Mouse (Mus musculus) layer of hippocampus, adult 9-10 months (tissue): ENCODE data around the gene Pfkfb3.

Experiments used
- DNase-seq: peaks from one replicate; pipeline ENCODE4 v3.0.0; 2022; ENCODE audit warnings: low spot score

Pfkfb3 gene

DNA sequence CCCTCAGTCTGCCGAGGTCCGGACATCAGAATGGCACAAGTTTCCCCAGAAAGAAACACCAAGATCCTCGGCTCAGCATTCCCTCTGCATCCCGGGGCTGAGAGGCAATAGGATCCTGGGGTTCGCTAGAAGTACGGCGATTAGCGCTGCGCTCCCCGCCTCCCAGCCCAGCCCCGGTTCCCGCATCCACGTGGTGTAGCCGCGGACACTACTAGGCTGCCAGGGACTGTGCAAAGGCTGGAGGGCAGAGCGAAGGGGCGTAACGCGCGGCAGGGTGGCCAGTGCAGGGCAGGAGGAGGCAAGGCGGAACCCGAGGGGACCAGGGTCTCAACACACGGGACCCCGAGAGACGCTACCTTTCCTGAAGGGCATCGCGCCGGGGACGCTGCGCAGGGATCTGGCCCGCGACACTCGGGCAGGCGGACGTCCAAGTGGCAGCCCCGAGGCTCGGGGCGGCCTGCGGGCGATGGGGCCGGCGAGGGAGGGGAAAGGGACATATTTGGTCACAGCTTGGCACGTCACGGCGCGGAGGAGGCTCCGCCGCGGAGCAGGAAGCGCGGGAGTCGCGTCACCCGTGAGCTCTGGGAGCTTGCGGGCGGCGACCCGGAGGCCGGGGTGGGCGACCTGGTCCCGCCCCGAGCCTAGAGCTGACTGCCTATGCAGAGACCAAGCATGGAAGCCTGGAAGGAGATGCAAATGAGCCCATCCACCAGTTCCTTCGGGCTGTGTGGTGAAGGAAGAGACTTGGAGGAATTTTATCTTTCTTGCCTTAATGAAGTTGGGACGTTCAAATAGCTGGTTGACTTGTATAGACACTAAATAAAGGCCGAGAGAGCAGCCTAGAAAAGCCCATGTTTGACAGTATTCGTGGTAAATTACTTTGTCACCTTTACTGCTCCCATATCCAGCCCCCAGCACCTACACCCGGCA is at the start of gene Pfkfb3:
Gene Pfkfb3 (minus strand): TSS at position 607 of the 930 bp plus-strand sequence.
- peak; percentile 38 for DNase-seq

DNA sequence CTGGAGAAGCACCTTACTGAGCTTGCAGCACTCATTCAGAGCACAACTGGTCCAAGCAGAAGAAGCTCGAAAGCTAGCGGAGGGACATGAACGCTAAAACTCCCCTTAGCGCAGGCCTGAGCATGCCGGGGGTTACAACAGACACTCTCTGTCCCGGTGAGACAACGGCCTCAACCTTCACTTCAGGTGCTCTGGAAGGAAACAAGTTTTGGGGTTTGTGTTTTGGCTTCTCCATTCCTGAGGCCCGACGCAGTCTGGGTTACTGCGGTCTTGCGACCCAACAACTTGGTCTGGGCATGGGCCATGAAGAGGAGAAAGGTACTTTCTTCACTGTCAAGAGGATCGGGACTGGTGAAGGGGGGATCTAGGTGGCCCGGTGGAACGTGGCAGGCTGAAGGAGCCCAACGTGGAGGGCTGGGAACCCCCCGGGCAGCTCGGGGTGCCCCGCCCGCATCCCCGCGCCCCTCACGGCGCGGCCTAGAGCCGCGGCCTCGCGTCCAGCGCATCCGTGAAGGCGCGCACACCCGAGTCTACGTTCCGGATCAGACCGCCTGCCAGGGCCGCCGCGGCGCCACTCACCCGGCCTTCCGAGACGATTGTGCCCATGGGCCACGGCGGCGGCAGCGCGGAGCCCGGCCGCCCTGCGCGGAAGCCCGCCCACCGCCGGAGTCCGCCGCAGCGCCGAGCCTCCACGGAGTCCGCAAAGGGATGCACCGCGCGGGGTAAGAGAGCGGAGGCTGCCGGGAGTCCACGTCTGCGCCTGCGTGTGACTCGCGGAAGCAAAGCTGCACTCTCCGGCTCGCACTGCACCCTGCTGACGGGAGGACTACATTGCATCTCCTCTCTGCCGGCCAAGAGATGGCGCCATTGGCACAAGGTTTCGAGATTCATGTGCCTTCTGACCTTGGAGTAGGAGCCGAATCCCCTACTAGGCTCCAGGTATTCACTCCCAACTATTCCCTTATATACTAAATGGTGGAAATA is 48.9 kb upstream of the Pfkfb3 start:
- peak; percentile 94 for DNase-seq

GRCm38 (mm10) chr2:11601795-11602194 is 47.9 kb upstream of the Pfkfb3 start:
- no peak for DNase-seq

DNA sequence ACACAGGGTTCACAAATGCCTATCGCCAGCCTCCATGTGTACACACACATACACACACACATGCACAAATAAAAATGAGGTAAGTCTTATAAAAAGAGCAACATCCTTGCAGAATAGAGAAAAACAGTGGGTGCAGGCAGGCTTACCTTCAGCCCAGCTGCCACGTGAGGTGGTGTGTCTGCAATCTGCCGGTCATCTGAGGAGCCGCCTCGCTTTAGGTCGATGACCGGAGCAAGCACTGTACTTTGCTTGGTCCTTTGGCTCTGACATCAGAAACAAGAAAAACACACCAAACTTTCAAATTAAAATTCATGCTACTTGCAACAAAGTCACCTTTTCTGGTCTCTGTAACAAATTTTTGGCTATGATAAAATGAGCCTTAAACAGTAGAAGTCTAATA is 44.0 kb upstream of the Pfkfb3 start:
- DNase-seq: no peak

DNA sequence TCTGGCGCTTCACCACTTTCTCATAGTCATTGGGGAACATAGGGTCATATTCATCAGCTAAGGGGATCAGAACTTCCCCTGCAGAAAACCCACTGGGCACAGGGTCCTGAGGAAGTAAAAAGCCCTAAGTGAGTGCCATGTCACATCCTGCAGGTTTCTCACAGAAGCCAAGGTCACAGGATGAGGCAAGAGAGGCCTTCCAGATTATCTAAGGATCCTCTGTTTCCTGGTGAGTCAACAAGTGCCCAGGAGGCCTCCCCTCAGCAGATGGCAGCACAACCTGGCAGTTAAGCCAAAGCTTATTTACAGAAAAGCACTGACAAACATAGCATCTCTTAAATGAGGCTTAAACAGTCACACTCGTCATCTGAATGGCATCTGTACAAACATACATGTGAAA is 42.8 kb upstream of the Pfkfb3 start:
- no peak for DNase-seq

DNA sequence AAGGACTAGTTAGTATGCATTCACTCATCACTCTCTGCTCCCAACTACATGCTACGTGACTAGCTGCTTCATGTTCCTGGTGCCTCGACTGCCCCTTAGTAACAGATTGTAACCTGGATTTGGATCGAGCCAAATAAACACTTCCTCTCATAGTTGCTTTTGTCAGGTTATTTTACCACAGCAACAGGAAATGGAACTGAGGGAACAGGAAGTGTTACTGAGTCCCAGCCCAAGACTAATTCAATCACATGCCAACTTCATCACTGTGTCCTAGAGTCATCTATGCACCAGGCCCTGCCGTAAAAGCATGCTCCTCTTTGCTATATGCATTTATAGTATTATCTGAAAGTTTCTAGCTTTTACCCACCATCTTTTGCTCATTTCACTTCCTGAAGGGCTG is 34.1 kb upstream of the Pfkfb3 start:
- no peak for DNase-seq

GRCm38 (mm10) chr2:11579399-11579798 is 25.5 kb upstream of the Pfkfb3 start:
- no peak for DNase-seq

DNA sequence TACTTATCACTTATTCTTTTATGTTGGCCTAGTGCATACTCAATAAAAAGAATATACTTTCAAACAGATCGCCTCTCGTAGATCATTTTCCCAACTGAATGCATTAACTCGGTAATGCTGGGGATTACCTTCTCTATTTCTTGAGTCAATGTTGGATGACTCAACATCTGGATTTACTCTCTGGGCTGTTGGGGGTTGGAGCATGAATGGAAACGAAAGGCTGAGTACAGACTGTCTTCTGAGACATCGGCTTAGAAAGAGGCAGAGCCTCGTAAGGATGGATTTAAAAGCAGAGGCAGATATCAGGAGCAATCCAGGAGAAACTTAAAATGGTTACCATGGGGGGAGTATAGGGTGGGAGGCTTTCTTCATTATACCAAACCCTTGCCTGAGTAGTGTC is 24.3 kb upstream of the Pfkfb3 start:
- DNase-seq: no peak

DNA sequence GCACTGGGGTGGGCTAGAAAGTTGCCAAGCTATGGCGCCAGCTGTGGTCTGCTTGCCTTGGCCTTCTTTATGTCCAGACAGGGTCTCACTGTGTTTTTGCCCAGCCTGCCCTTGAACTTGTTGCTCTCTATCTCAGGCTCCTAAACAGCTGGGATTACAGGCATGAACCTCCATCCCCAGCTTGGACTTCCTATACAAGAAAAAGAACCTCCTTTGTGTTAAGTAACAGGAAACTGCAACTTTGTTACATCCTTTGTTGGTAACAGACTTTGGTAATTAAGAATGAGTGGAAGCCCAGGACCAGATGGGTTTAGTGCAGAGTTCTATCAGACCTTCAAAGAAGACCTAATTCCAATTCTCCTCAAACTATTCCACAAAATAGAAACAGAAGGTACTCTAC is 19.8 kb upstream of the Pfkfb3 start:
- DNase-seq: no peak

- DNase-seq: no peak
These were observed 17.2 kb upstream of the Pfkfb3 start for GRCm38 (mm10) chr2:11571004-11571535.

- no peak for DNase-seq
These were observed 14.6 kb upstream of the Pfkfb3 start for GRCm38 (mm10) chr2:11568471-11568870.

- DNase-seq: no peak
These were observed 14.0 kb upstream of the Pfkfb3 start for GRCm38 (mm10) chr2:11567781-11568362.

GRCm38 (mm10) chr2:11566898-11567297 is 13.0 kb upstream of the Pfkfb3 start:
- no peak for DNase-seq

GRCm38 (mm10) chr2:11566241-11566640 is 12.4 kb upstream of the Pfkfb3 start:
- DNase-seq: no peak

DNA sequence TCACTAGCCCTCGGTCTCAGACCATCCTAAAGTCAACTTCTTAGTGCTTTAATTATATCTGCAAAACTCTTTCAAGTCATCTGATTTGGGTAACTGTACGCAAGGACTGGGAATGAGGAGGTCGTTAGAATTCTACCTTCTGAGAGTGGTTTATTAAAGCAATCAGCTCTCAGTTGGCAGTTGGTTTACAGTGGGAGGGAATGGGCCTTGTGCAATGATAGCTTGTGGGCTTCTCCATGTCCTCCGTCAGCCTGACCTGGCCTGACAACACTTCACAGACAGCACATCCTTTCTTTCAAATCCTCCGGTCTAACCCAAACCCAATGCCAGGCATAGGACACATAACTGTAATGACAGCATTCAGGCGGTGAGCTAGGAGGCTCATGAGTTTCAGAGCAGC is 10.9 kb upstream of the Pfkfb3 start:
- DNase-seq: no peak

- no peak for DNase-seq
These were observed 9.4 kb upstream of the Pfkfb3 start for GRCm38 (mm10) chr2:11563256-11563655.

DNA sequence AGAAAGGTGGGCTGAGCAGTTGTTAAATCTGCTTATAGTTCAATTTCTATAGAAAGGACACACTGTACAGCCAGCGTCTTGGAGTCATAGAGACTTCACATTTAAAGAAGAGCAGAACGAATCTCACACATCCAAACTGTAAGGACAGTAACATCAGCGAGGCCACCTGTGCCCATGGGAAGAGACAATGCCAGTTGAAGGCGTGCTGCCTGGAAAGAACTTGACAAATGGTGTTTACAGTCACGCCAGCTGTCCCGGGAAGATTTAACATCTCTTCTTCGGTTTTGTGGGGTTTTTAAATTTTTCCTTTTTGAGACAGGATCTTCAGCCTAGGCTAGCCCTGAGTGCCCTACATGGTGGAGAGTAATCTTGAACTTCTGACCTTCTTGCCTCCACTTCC is 4.8 kb upstream of the Pfkfb3 start:
- no peak for DNase-seq

GRCm38 (mm10) chr2:11557244-11557643 is 3.4 kb upstream of the Pfkfb3 start:
- no peak for DNase-seq

- DNase-seq: no peak
These were observed 1.4 kb upstream of the Pfkfb3 start for GRCm38 (mm10) chr2:11555316-11555715.

DNA sequence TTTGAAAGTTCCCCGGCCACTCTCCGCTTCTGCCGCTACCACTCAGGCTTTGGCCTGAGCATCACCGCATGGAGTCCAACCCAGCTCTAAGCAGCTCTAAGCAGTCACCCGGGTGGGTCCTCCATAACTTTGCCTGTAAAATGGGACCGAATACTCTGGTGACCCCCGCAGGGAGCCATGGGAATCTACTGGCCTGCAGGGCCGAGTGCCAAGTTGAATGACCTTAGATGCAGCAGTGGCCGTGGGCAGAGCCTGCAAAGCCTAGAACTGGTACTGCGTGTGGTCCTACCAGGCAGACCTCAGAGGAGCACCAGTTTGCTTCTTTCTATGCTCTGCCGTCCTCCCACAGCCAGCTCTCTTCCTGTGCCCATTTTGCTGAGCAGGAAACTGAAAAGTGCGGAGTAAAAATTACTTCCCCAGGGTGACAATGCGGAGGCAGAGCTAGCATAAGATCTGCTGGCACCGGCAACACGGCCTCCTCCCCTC is 868 bp downstream of the Pfkfb3 start:
- no peak for DNase-seq

- no peak for DNase-seq
These were observed 1.5 kb downstream of the Pfkfb3 start for GRCm38 (mm10) chr2:11552297-11552821.

GRCm38 (mm10) chr2:11551726-11552125 is 2.2 kb downstream of the Pfkfb3 start:
- no peak for DNase-seq
